Mouse (Mus musculus): Measurements from ENCODE around the gene Fgfr1op.

The Fgfr1op gene

DNA sequence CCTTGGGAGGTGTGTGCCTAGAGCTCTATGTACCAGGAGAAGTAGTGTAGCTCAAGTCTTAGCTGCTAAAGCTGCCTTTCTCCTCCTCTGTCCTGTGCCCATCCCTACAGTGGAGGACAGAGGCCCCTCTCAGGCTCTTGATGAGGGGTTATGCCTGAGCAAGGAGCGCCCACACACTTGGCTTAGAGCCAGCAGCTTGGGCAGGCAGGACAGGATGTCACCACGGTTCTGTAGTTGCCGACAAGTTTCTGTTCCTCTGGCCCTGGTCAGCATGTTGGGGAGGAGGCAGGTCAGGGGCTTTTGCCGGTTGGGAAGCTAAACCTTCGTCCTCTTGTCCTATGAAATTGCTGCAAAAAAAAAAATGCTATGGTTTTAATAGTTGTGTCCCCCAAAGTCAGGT, 66.8 kb downstream of the Fgfr1op start:
- no peak for DNase-seq

DNA sequence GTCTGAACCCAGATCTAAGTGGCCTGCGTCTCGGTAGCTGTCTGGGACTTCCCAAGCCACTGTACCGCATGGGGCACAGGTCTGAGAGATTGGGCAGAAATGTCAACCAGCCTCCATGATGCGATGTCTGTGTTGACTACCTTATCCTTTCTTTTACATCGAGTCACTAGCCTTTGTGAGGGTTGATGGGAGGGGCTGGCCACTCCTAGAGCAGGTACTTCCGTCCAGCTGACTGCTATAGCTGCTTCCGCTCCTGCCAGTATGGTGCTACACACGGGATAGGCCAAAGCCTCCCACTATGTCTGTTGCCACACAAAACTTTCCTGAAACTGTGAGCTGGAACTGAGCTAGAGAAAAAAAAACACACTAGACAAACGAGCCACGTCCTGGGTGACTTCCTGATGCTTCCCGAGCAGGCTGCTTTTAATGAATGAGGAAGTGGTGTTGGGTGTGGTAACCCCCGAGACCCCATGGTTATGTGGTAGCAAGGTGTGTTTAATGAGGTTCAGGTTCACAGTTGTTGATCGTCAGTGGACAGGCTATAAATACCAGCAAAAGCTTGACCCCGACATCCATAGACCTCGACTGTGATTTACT, 68.4 kb downstream of the Fgfr1op start:
- DNase-seq, result no peak

DNA sequence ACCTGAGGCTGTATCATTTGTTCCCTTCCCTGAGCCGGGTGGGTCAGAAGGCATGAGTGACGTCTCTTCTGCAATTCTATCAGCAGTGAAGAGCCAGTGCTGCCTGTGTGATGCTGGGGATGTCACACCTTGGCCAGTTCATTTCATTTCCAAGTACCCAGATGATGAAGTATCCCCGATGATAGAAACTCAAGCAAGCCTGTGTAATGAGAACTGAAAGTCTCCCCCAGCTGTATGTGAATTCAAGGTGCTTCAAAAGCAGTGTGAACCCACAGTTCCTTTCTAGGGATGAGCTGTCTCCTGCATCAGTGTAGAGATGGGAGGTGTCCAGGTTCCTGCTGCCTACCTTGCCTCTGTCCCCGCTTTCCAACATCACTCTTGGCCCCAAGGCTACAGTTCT, 69.2 kb downstream of the Fgfr1op start:
- DNase-seq, result no peak

DNA sequence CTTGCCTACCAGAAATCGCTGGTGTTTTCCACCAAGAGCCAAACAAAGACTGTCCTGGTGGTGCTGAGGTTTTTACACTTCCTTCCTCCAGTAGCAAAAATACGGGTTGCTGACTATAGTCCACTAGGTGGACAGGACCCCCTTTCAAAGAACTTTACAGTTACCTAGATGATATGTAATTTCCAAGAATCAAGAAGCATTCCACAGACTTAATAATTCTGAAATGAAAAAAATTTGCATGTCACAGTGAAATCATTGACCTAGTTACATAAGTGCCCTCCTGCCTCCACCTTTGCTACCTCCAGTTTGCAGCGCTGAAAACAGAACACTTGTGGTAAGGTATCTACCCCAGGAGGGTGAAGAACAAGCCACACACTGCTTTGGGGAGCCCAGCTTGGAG, 70.4 kb downstream of the Fgfr1op start, which contains the start of gene Ccr6:
Ccr6 (plus strand) TSS at position 301 of the 400 bp plus-strand sequence.
- no peak for DNase-seq

- no peak for DNase-seq
Measured at GRCm38 (mm10) chr17:8238012-8238710, 72.9 kb downstream of the Fgfr1op start.

DNA sequence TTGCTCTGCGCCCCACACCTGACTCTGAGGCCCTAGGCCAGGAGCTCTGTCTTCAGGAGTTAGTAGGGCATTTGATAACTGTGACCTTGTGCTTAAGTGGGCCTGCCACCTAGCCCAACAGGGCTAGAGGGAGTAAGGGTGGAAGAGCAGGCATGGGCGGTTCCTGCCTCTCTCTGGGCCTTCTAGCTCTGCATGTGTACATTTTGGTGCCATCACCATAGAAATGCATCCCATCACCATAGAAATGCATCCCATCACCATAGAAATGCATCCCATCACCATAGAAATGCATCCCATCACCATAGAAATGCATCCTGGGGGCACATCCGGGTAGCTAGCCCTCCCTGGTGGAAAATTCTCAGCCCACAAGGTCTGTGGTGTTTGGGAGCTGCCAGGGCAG, 74.3 kb downstream of the Fgfr1op start:
- DNase-seq, result no peak

DNA sequence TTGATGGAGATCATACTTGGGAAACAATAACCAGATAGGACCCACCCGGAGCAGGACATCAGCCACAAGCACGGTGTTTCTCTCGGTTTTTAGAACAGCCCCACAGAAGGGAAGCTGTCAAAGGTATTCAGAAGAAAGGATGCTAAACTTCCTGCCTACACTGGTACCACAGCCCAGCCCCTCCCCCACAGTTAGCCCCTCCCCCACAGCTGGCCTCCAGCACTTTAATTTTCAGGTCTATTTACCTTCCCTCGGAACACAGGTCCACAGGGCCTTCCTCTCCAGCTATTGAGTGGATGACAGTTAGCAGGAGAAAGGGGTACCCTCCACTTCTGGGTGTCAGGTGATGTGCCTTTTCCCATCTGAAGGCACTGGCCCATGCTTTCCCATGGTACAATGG, 75.2 kb downstream of the Fgfr1op start:
- no peak for DNase-seq

DNA sequence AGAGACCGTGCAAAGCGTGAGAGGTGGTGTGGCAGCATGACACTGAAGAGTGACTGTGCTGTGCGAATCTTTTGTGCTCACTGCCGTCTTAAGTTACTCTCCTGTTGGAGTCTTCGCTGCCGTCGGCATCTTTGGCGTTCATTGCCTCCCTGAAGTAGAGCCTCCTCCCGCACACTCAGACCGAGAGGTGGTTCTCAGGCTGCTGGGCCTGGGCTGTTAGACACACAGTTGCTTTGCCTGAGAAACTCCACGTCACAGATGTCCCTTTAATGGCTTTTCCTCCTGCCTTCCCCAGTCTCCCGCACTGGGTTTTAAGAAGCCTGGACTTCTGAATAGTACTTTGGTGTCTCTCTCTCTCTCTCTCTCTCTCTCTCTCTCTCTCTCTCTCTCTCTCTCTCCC, 76.3 kb downstream of the Fgfr1op start:
- no peak for DNase-seq

DNA sequence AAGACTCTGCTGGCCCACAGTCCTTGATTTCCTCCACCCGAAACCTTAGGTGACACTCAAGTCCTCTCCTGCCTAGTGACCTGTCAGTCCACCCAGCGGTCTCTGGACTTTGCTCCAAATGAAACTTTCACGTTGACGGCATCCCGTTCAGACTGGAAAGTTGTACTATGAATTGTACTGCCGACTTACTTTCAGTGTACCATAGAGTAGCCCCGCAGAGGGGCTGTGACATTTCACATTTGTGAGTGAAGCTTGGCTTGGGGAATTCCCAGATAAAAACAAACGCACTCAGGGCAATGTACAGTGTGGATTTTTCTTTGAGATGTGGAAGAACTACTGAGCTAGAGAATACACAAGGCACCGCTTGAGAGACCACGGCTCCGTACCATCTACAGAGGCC, 76.9 kb downstream of the Fgfr1op start:
- DNase-seq, result no peak

GRCm38 (mm10) chr17:8244124-8244523, 78.8 kb downstream of the Fgfr1op start:
- DNase-seq, result no peak

DNA sequence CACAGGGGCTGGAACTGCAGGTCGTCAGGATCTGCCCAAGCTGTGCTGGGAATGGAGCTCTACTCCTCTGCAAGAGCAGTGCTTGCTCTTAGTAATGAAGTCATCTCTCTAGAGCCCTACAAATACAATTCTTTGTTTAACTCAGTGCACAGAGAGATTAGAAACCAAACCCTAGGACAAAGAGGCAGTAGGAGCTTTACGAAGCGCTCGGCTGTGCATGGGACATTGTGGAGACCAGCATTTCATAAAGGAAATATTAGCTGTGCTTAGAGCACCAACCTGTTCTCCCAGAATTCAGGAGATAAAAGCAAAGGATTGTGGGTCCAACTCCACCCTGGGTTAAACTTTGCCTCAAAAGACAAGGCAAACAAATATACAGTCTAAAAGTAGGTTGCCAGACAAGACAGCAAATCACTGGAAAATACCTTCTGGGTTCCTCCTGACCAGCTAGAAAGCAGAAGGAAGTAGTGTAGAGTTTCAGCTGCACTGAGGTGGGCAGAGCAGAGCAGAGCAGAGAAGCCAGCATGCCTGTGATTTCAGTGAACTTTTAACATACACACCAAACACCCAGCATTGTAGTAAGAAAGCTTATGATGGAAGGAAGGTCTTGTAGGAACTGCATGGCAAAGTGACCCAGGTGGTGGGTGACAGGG, 80.9 kb downstream of the Fgfr1op start:
- DNase-seq, result no peak
